Mouse (Mus musculus): ENCODE results near the gene Pcdh17. TPM values are rescaled to one million over a fixed set of nuclear protein-coding genes. Genes with fewer than 3 reads are reported as not detected.

Pcdh17 gene
- total RNA-seq (2021) = 10 to 100 TPM; 31.9 to 36.2 TPM
- long read RNA-seq, experiment 1, full-length matches to known transcripts = 14 of 27 reads
- long read RNA-seq, experiment 1, partial matches to known transcripts = 3 of 27 reads
- long read RNA-seq, experiment 1, other reads (novel, unspliced or antisense) = 10 of 27 reads
- long read RNA-seq, experiment 2, full-length matches to known transcripts = 13 of 25 reads
- long read RNA-seq, experiment 2, partial matches to known transcripts = 0 of 25 reads
- long read RNA-seq, experiment 2, other reads (novel, unspliced or antisense) = 12 of 25 reads

DNA sequence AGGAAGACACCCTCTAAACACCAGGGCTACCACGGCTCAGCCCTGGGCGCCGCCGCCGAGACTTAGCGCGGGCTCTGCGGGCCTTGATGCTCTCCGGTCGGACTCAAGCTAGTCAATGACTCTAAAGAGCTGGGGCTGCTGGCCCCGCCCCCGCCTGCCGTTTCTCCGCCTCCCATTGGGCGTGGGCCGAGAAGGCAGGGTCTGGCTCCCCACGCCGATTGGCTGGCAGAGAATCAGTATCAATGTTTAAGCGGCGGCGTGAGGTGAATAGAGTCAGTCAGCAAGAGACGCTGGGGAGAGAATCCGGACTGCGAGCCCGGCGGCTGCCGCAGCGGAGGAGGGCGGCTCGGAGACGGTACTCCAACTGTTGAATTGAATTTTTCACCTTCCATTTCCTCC lies at the start of gene Pcdh17:
Pcdh17 (plus strand) TSS at position 276 of the 399 bp plus-strand sequence.
- H3K4me3 ChIP-seq = peak within 1 kb of the TSS; percentile 68
- no peak for TF ChIP-seq CTCF (IDR thresholded peaks at IDR 0.05)
- H3K27ac ChIP-seq = peak within 1 kb of the TSS; percentile 88
- intact Hi-C loops (cut with DNase I) = loop anchor here (5.0 to 10.0 kb wide), 2 partner anchors 1724 to 1862 kb away; no protein-coding TSS in a partner anchor
- peak; percentile 94 to 97 for DNase-seq (ENCODE audit: extremely low spot score in 1 of 2, low spot score in 2 of 2)

- intact Hi-C loops (cut with DNase I) = no loop called here
- no peak for TF ChIP-seq CTCF (IDR thresholded peaks at IDR 0.05)
- no peak overlapping the region for H3K27ac ChIP-seq
- no peak overlapping the region for H3K4me3 ChIP-seq
- DNase-seq (ENCODE audit: extremely low spot score in 1 of 2, low spot score in 2 of 2) = no peak
These were observed 46.2 kb upstream of the Pcdh17 start for GRCm38 (mm10) chr14:84397137-84397536.

DNA sequence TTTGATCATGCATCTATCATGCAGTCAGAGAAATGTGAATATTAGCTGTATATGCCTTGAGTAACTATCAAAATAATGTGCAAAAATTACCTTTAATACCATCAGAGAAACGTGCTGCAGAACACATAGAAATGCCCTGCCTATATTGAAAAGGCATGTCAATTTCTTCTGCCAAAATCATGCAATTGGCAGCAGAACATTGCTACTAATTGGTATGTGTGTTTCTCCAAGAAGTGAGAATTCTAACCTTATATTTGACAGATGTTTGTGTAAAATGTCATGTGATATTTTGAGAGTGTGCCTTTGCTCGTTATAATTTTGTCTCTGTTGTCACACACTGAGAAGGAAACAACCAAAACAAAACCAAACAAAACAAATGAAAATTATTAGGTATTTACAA lies 18.6 kb upstream of the Pcdh17 start:
- H3K4me3 ChIP-seq = no peak overlapping the region
- intact Hi-C loops (cut with DNase I) = no loop called here
- no peak for TF ChIP-seq CTCF (IDR thresholded peaks at IDR 0.05)
- no peak for DNase-seq (ENCODE audit: extremely low spot score in 1 of 2, low spot score in 2 of 2)
- H3K27ac ChIP-seq = no peak overlapping the region

- Histone ChIP-seq H3K27ac (no peak overlapping the region), H3K4me3 (no peak overlapping the region)
- TF ChIP-seq CTCF (IDR thresholded peaks at IDR 0.05) = no peak
- DNase-seq (ENCODE audit: extremely low spot score in 1 of 2, low spot score in 2 of 2) = no peak
- intact Hi-C loops (cut with DNase I) = no loop called here
These were observed 16.7 kb upstream of the Pcdh17 start for GRCm38 (mm10) chr14:84426616-84427015.

GRCm38 (mm10) chr14:84438066-84438770 lies 5.1 kb upstream of the Pcdh17 start:
- intact Hi-C loops (cut with DNase I) = loop anchor here (1.0 to 5.0 kb wide), 2 partner anchors 10 to 1459 kb away; no protein-coding TSS in a partner anchor
- no peak overlapping the region for H3K27ac ChIP-seq
- peak; percentile 72 for TF ChIP-seq CTCF (IDR thresholded peaks at IDR 0.05)
- H3K4me3 ChIP-seq = no peak overlapping the region
- DNase-seq (ENCODE audit: extremely low spot score in 1 of 2, low spot score in 2 of 2) = peak in 1 of 2 experiments; percentile 18

GRCm38 (mm10) chr14:84440903-84441302 lies 2.5 kb upstream of the Pcdh17 start:
- intact Hi-C loops (cut with DNase I) = loop anchor here (5.0 to 10.0 kb wide), 2 partner anchors 1726 to 1864 kb away; no protein-coding TSS in a partner anchor
- DNase-seq (ENCODE audit: extremely low spot score in 1 of 2, low spot score in 2 of 2) = peak; percentile 15 to 42
- TF ChIP-seq CTCF (IDR thresholded peaks at IDR 0.05) = peak; percentile 56
- no peak overlapping the region for H3K27ac ChIP-seq
- H3K4me3 ChIP-seq = no peak overlapping the region

DNA sequence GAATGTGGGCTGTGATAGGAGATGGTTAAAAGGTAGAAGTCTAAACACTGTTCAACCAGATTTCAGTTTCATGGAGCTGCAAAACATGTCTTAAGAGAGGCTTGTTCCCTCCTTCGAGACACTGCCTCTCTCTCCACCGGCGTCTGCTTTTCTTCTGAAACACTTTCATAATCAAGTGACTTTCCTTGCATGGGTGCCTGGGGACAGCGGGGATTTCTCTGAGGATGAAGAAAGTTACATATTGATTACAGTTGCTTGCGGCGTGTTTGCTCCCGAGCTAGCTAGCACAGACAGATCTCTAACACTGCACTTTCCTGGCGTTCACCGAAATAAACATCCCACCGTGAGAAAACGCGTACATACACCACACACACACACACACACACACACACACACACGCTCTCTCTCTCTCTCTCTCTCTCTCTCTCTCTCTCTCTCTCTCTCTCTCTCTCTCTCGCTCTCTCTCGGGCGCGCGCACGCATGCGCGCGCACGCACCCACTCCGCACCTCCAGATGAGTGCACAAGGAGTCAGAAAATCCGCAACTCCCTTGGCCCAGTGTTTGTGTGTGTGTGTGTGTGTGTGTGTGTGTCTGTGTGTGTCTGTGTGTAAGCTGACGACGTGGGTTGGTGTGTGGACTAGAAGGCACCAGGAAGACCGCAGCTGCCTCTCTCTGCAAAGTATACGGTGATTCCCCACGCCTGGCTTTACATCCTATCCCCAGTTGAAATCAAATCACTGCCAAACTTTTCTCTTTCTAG lies 655 bp upstream of the Pcdh17 start:
- peak overlapping the region; percentile 88 for H3K27ac ChIP-seq

DNA sequence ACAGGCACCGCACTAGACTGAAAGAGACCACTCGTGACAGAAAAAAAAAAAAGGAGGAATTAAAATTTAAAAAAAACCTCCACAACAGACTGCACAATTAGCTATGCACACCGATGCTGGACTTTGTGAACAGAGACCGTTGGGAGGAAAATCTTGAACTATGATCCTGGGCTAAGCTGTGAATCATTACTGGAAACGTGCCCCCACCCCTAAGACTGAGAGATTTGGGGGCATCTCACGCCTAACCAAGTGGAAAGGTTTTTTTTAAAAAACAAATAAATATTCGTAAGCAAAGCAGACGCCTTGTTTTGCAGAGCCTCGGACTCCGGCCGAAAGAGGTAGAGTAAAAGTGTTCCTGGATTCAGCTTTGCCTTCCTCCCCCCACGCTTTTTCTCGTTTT lies 398 bp downstream of the Pcdh17 start:
- Histone ChIP-seq H3K4me3 (peak overlapping the region; percentile 68), H3K27ac (peak overlapping the region; percentile 88)
- intact Hi-C loops (cut with DNase I) = loop anchor here (5.0 to 10.0 kb wide), 2 partner anchors 1724 to 1861 kb away; no protein-coding TSS in a partner anchor
- no peak for DNase-seq (ENCODE audit: extremely low spot score in 1 of 2, low spot score in 2 of 2)
- no peak for TF ChIP-seq CTCF (IDR thresholded peaks at IDR 0.05)

More for the DNA sequence above, 655 bp upstream of the Pcdh17 start:
- peak; percentile 32 to 40 for DNase-seq (ENCODE audit: extremely low spot score in 1 of 2, low spot score in 2 of 2)
- intact Hi-C loops (cut with DNase I) = loop anchor here (5.0 to 10.0 kb wide), 2 partner anchors 1725 to 1862 kb away; no protein-coding TSS in a partner anchor
- TF ChIP-seq CTCF (IDR thresholded peaks at IDR 0.05) = no peak
- peak overlapping the region; percentile 68 for H3K4me3 ChIP-seq

- Histone ChIP-seq H3K4me3 (peak overlapping the region; percentile 68), H3K27ac (peak overlapping the region; percentile 88)
- peak; percentile 54 to 56 for DNase-seq (ENCODE audit: extremely low spot score in 1 of 2, low spot score in 2 of 2)
- no peak for TF ChIP-seq CTCF (IDR thresholded peaks at IDR 0.05)
- intact Hi-C loops (cut with DNase I) = loop anchor here (5.0 to 10.0 kb wide), 2 partner anchors 1723 to 1861 kb away; no protein-coding TSS in a partner anchor
These were observed 906 bp downstream of the Pcdh17 start for GRCm38 (mm10) chr14:84444276-84444662.

DNA sequence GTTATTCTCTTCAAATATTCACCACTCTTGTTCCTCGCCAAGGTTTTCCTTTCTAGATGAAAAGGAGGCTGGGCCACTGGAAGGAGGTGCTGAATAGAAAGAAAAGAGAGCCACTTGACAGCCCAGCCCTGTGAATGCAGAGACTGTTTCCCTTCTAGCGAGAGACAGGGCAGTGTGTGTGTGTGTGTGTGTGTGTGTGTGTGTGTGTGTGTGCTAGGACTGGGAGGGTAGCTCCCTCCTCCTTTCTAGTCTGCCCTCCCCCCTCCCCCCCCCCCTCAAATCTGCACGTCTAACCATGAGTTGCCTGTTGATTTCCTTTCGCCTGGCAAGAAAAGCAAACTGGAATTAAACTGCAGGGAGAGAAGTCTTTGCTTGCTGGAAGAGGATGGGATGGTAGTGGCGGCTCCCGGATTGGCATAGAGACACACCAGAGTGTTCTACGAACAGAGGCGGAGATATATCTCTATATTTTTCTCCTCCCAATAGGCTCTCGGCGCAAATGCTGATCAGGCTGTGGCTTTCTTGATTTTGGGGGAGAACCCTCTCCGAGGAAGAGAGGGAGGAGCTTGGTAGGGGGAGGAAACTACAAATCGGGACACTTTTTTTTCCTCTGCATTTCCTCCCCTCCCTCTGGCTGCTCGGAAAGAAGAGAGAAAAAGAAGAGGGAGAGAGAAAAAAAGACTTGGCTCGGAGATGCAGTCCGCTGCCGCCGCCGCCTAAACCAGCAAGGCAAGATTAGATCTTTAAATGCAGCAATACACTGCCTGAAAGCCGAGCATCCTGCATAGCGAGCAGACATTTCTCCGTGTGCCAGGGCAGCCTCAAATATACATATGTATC lies 1.5 kb downstream of the Pcdh17 start:
- Histone ChIP-seq H3K27ac (peak overlapping the region; percentile 88), H3K4me3 (peak overlapping the region; percentile 68)
- peak; percentile 46 to 58 for DNase-seq (ENCODE audit: extremely low spot score in 1 of 2, low spot score in 2 of 2)
- intact Hi-C loops (cut with DNase I) = loop anchor here (5.0 to 10.0 kb wide), 3 partner anchors 97 to 1860 kb away; no protein-coding TSS in a partner anchor
- no peak for TF ChIP-seq CTCF (IDR thresholded peaks at IDR 0.05)
